Mouse (Mus musculus): ENCODE measurements around the gene Lrrc72. TPM values are rescaled to one million over a fixed set of nuclear protein-coding genes. Genes with fewer than 3 reads are reported as not detected.

The Lrrc72 gene
- total and polyA plus RNA-seq, 3 experiments = not detected

DNA sequence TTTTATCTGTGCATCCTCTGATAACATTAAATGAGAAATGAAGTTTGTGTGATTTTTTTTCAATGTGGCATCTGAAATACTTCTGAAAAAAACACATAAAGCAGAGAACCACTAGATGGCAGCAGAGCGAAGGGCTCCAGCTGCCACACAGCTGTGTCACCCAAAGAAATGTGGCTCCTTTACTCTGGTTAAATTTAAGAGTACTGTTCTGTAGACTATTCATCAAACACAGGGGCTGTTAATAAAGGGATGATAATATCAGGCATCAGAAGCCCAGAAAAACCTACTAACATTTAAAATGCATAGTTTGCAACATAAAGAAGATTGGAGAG lies 38.1 kb downstream of the Lrrc72 start:
- no peak overlapping the region for H3K4me2 ChIP-seq (ENCODE audit: insufficient read depth, low read depth, poor library complexity, severe bottlenecking)
- dilution Hi-C loops (cut with MboI; ENCODE audit: extremely low pct_ligation_motif_present, extremely low pct_unique_long_range_greater_than_20kb, low sequenced_read_pairs) (no loop called here), in situ Hi-C loops (cut with MboI; ENCODE audit: low pct_ligation_motif_present, low pct_unique_long_range_greater_than_20kb, low sequenced_read_pairs) (loop anchor here (10.0 kb wide), 1 partner anchor 460 kb away; no protein-coding TSS in a partner anchor)
- TF ChIP-seq MAX (IDR thresholded peaks at IDR 0.05; ENCODE audit: low read length) (no peak), ZC3H11A (IDR thresholded peaks at IDR 0.05; ENCODE audit: low read depth, low read length) (peak; percentile 86), TBP (conservative IDR thresholded peaks at IDR 0.05; ENCODE audit: low read depth, low read length) (no peak), CHD2 (IDR thresholded peaks at IDR 0.05; ENCODE audit: low read length) (no peak), POLR2AphosphoS2 (IDR thresholded peaks at IDR 0.05; ENCODE audit: low read depth, low read length) (no peak), SMC3 (IDR thresholded peaks at IDR 0.05; ENCODE audit: low read depth, low read length) (peak; percentile 91), CTCF (conservative IDR thresholded peaks at IDR 0.05 in 1 of 2, IDR thresholded peaks at IDR 0.05 in 1 of 2; ENCODE audit: low read depth in 2 of 2, low read length in 2 of 2) (peak; percentile 74 to 91), SIN3A (IDR thresholded peaks at IDR 0.05; ENCODE audit: low read length) (0 out of 2 replicates have a peak, but pooled peaks have one; percentile 32), ELF1 (IDR thresholded peaks at IDR 0.05; ENCODE audit: low read depth, low read length) (no peak), CHD1 (IDR thresholded peaks at IDR 0.05; ENCODE audit: low read depth, low read length) (no peak), USF2 (conservative IDR thresholded peaks at IDR 0.05; ENCODE audit: low read depth, low read length) (no peak), E2F4 (IDR thresholded peaks at IDR 0.05; ENCODE audit: insufficient replicate concordance, low read depth, low read length) (0 out of 2 replicates have a peak, but pooled peaks have one; percentile 10), IRF4 (IDR thresholded peaks at IDR 0.05; ENCODE audit: low read depth, low read length) (no peak), EP300 (IDR thresholded peaks at IDR 0.05; ENCODE audit: low read length) (no peak), ETS1 (conservative IDR thresholded peaks at IDR 0.05; ENCODE audit: low read depth, low read length) (no peak), MAZ (IDR thresholded peaks at IDR 0.05; ENCODE audit: low read depth, low read length) (no peak), ZKSCAN1 (IDR thresholded peaks at IDR 0.05; ENCODE audit: borderline replicate concordance, low read depth, low read length) (no peak), ZNF384 (IDR thresholded peaks at IDR 0.05; ENCODE audit: low read depth, low read length) (peak; percentile 85), RAD21 (IDR thresholded peaks at IDR 0.05; ENCODE audit: low read depth, low read length) (peak; percentile 98)
- no peak overlapping the region for H3K4me3 ChIP-seq (replicated peaks in 1 of 3; ENCODE audit: low read depth in 2 of 3, low read length in 2 of 3, poor library complexity in 1 of 3)
- no peaks in the 10 kb centered on the region for H3K79me2 ChIP-seq (replicated peaks; ENCODE audit: control insufficient read depth, extremely low read depth, insufficient read depth, poor library complexity, severe bottlenecking)
- no peaks in the 10 kb centered on the region for H3K36me3 ChIP-seq (replicated peaks in 1 of 2; ENCODE audit: control insufficient read depth in 1 of 2, insufficient read depth in 1 of 2, low read length in 1 of 2)
- H3K9me3 ChIP-seq (replicated peaks; ENCODE audit: low read length) = no peaks in the 10 kb centered on the region
- DNase-seq (ENCODE audit: extremely low read depth) = peak; percentile 72
- H3K9ac ChIP-seq (ENCODE audit: insufficient read depth, low read depth) = no peak overlapping the region
- H3K4me1 ChIP-seq (ENCODE audit: control insufficient read depth in 1 of 2, insufficient read depth in 2 of 2) = peaks cover 5 to 16% of the 10 kb centered on the region in 2 experiments; a peak in 3 of 4 replicates
- H3K27ac ChIP-seq (ENCODE audit: insufficient read depth, low read depth) = no peak overlapping the region
- no peaks in the 10 kb centered on the region for H3K27me3 ChIP-seq (replicated peaks)

DNA sequence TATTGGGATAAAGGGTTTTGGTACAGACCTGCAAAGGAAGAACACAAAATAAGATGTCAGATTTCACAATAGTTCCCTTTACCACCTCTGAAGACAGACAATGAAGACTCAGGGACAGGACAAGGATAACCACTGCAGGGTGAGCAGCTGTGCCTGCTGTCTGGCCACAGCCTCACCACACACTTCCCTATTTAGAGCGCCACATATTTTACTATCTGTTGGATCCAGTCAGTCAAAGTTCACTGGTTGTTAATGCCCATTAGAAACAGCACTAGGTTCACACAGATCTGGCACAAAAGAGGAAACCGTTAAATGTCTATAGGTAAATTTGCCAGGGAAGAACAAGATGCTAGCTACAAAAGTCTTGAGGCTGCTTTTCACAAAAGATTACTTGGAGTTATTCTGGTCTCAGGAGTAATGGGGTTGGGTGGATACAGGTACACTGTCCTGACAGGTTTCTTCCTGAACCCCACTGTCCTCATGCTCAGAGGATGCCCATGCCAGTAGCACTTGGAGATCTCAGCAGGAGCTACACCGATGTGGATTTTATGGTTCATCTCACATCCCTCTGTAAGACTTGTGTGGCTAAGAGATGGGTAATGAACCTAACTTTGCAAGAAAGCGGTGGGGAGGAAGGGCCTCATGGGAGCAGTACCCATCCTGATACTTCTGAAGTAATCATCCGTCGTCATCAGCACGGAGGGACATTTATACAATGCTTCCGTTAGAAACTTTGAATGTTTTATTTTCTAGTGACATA lies 38.6 kb downstream of the Lrrc72 start:
- Histone ChIP-seq H3K36me3 (replicated peaks in 1 of 2; ENCODE audit: control insufficient read depth in 1 of 2, insufficient read depth in 1 of 2, low read length in 1 of 2) (no peaks in the 10 kb centered on the region), H3K4me3 (replicated peaks in 1 of 3; ENCODE audit: low read depth in 2 of 3, low read length in 2 of 3, poor library complexity in 1 of 3) (no peak overlapping the region), H3K4me2 (ENCODE audit: insufficient read depth, low read depth, poor library complexity, severe bottlenecking) (no peak overlapping the region), H3K9me3 (replicated peaks; ENCODE audit: low read length) (no peaks in the 10 kb centered on the region), H3K27ac (ENCODE audit: insufficient read depth, low read depth) (no peak overlapping the region), H3K79me2 (replicated peaks; ENCODE audit: control insufficient read depth, extremely low read depth, insufficient read depth, poor library complexity, severe bottlenecking) (no peaks in the 10 kb centered on the region), H3K27me3 (replicated peaks) (no peaks in the 10 kb centered on the region), H3K4me1 (ENCODE audit: control insufficient read depth in 1 of 2, insufficient read depth in 2 of 2) (peaks cover 5 to 16% of the 10 kb centered on the region in 2 experiments; a peak in 3 of 4 replicates), H3K9ac (ENCODE audit: insufficient read depth, low read depth) (no peak overlapping the region)
- TF ChIP-seq EP300 (IDR thresholded peaks at IDR 0.05; ENCODE audit: low read length) (0 out of 2 replicates have a peak, but pooled peaks have one; percentile 26), ETS1 (conservative IDR thresholded peaks at IDR 0.05; ENCODE audit: low read depth, low read length) (no peak), NELFE (IDR thresholded peaks at IDR 0.05; ENCODE audit: low read depth, low read length) (no peak), SMC3 (IDR thresholded peaks at IDR 0.05; ENCODE audit: low read depth, low read length) (no peak), PAX5 (IDR thresholded peaks at IDR 0.05; ENCODE audit: low read length) (no peak), MAFK (IDR thresholded peaks at IDR 0.05; ENCODE audit: insufficient replicate concordance, low read length) (no peak), ZKSCAN1 (IDR thresholded peaks at IDR 0.05; ENCODE audit: borderline replicate concordance, low read depth, low read length) (no peak), ZMIZ1 (IDR thresholded peaks at IDR 0.05; ENCODE audit: low read depth, low read length) (no peak)
- in situ Hi-C loops (cut with MboI; ENCODE audit: low pct_ligation_motif_present, low pct_unique_long_range_greater_than_20kb, low sequenced_read_pairs) (loop anchor here (10.0 kb wide), 1 partner anchor 460 kb away; no protein-coding TSS in a partner anchor), dilution Hi-C loops (cut with MboI; ENCODE audit: extremely low pct_ligation_motif_present, extremely low pct_unique_long_range_greater_than_20kb, low sequenced_read_pairs) (no loop called here)
- DNase-seq (ENCODE audit: extremely low read depth) = peak; percentile 58
